Mouse (Mus musculus) gastrocnemius, adult 18-20 months (tissue): ENCODE results near the gene Olfr1502. TPM values are rescaled to one million over a fixed set of nuclear protein-coding genes. Genes with fewer than 3 reads are reported as not detected.
"Not testable (repeated sequence)": the region's sequence is repeated elsewhere in the genome, so short reads cannot be mapped to it uniquely, and the experiment has no call there.

ENCODE experiments used
- DNase-seq: peaks from one replicate; pipeline ENCODE4 v3.0.0; 2021; ENCODE audit warnings: low spot score
- long read RNA-seq, 2 experiments: library from polyadenylated mRNA; stranded (forward); transcript quantifications; one replicate each; pipeline ENCODE4 v2.0.0; 2021
- total RNA-seq, 2 experiments: library from RNA; stranded (reverse); gene quantifications; 2 replicates each; pipeline ENCODE4 v1.2.3; 2021

Olfr1502 gene
- not detected for total RNA-seq
- long read RNA-seq, experiment 1: 0 reads
- long read RNA-seq, experiment 2: 0 reads

GRCm38 (mm10) chr19:13861495-13861894, at the start of gene Olfr1502:
TSS of gene Olfr1502 (plus strand) at chr19:13861795.
- DNase-seq: no peak

- DNase-seq: no peak
These were observed 48.8 kb upstream of the Olfr1502 start for GRCm38 (mm10) chr19:13812823-13813222.

DNA sequence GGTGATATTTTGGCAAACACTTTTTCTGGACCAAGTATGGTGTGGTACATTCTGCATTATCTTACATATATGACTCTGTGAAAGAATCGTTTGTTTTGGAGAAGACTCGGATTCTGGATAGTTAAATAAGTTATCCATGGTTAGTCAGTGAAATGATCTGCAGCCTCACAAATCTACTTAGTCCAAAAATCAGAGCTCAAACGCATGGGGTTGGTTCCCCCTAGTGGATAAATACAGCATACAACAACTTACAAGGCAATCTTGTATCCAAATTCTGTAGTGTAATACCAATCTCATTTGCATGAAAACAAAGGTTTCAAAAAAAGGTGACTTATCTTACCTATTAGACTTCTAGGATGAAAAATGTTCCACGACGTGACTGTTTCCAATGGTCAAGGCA, 42.8 kb upstream of the Olfr1502 start:
- no peak for DNase-seq

GRCm38 (mm10) chr19:13819347-13819746, 42.2 kb upstream of the Olfr1502 start, which contains the start of gene Olfr1499:
TSS of gene Olfr1499 (minus strand) at chr19:13819447.
- DNase-seq: no peak

- no peak for DNase-seq
These were observed 40.7 kb upstream of the Olfr1502 start for GRCm38 (mm10) chr19:13820847-13821246.

- no peak for DNase-seq
These were observed 33.1 kb upstream of the Olfr1502 start for GRCm38 (mm10) chr19:13828447-13828846.

- DNase-seq: no peak
These were observed 31.2 kb upstream of the Olfr1502 start, which contains the start of gene Olfr1500 for GRCm38 (mm10) chr19:13830388-13830787. TSS of gene Olfr1500 (minus strand) at chr19:13830488.

- not testable (repeated sequence) for DNase-seq
These were observed 11.0 kb upstream of the Olfr1502 start, which contains the start of gene Olfr1501 for GRCm38 (mm10) chr19:13850592-13850991. TSS of gene Olfr1501 (minus strand) at chr19:13850692.

DNA sequence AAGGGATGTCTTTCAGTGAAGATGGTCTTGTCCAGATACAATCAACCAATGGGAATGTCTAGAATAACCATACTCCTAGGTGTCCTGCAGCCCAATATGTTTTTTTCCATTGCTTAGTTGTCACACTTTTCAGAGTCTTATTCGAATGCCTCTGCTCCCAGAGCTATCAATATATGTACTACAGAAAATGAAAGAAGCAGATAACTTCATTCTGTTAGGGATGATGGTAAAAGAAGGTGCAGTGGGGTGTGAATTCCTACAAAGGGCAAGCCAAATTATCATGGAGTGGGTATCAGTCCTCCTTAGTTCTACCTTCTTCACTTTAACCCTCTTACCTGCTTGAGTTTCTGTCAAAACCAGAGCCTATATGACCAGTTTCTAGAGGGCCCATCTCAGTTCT, 36.2 kb downstream of the Olfr1502 start, which contains the start of gene Olfr1504:
Gene Olfr1504 (minus strand): TSS at position 101 of the 400 bp plus-strand sequence.
- DNase-seq: no peak

Other genes with a start within 250 kb of the Olfr1502 start
- not detected for gene Olfr1487, start 244.4 kb upstream of the Olfr1502 start, total RNA-seq
- not detected for gene Olfr1489, start 230.2 kb upstream of the Olfr1502 start, total RNA-seq
- gene Olfr1490, start 210.7 kb upstream of the Olfr1502 start, total RNA-seq: not detected
- not detected for gene Olfr1491, start 164.5 kb upstream of the Olfr1502 start, total RNA-seq
- not detected for gene Olfr1493-ps1, start 138.5 kb upstream of the Olfr1502 start, total RNA-seq
- not detected for gene Olfr1494, start 122.1 kb upstream of the Olfr1502 start, total RNA-seq
- not detected for gene Olfr1495, start 97.2 kb upstream of the Olfr1502 start, total RNA-seq
- gene Olfr1496, start 83.9 kb upstream of the Olfr1502 start, total RNA-seq: not detected
- gene Olfr1497, start 63.6 kb upstream of the Olfr1502 start, total RNA-seq: not detected
- not detected for gene Olfr1499, start 42.3 kb upstream of the Olfr1502 start, total RNA-seq
- not detected for gene Olfr1500, start 31.3 kb upstream of the Olfr1502 start, total RNA-seq
- not detected for gene Olfr1501, start 11.1 kb upstream of the Olfr1502 start, total RNA-seq
- not detected for gene Olfr1504, start 36.1 kb downstream of the Olfr1502 start, total RNA-seq
- gene Olfr1505, start 51.7 kb downstream of the Olfr1502 start, total RNA-seq: not detected